Mouse (Mus musculus): ENCODE results near the gene Papss1. TPM values are rescaled to one million over a fixed set of nuclear protein-coding genes. Genes with fewer than 3 reads are reported as not detected.
"Not testable (repeated sequence)": the region's sequence is repeated elsewhere in the genome, so short reads cannot be mapped to it uniquely, and the experiment has no call there.

Gene Papss1
- polyA plus RNA-seq, 1 experiment from 2014 or later = 120 TPM

- Histone ChIP-seq H3K4me3 (replicated peaks; ENCODE audit: low read length) (no peak overlapping the region), H3K4me2 (ENCODE audit: low read length) (no peak overlapping the region), H3K9me3 (ENCODE audit: control insufficient read depth, low read length) (0 out of 2 replicates have a peak, but pooled peaks cover 4% of the 10 kb centered on the region), H3K4me1 (replicated peaks; ENCODE audit: control insufficient read depth, insufficient read depth, low read length) (no peaks in the 10 kb centered on the region), H3K27me3 (replicated peaks; ENCODE audit: control insufficient read depth, insufficient read depth, low read length) (no peaks in the 10 kb centered on the region), H3K27ac (ENCODE audit: low read length) (no peak overlapping the region), H3K9ac (replicated peaks; ENCODE audit: low read depth, low read length) (no peak overlapping the region), H3K36me3 (ENCODE audit: control insufficient read depth, insufficient read depth) (no peaks in the 10 kb centered on the region)
- 66% methylated on average over 13 of the region's 13 CpGs for WGBS
- peak; percentile 47; the same call in 1 of the 2 replicates for ATAC-seq
These were observed 23.2 kb upstream of the Papss1 start for GRCm38 (mm10) chr3:131541244-131541942.

DNA sequence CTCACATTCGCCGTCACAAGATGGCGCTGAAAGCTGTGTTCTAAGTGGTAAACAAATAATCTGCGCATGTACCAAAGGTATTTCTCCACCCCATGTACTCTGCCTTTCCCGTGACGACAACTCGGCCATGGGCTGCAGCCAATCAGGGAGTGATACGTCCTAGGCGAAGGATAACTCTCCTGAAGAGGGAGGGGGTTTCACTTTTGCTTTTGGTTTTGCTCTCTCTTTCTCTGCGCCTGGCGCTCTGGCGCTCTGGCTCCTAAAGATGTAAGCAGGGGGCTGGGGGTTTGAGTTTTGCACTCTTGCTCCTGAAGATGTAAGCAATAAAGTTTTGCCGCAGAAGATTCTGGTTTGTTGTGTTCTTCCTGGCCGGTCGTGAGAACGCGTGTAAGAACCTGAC, 17.0 kb upstream of the Papss1 start:
- ATAC-seq; H3K4me1 ChIP-seq (replicated peaks; ENCODE audit: control insufficient read depth, insufficient read depth, low read length); H3K27ac ChIP-seq (ENCODE audit: low read length); H3K4me2 ChIP-seq (ENCODE audit: low read length); H3K9ac ChIP-seq (replicated peaks; ENCODE audit: low read depth, low read length); H3K36me3 ChIP-seq (ENCODE audit: control insufficient read depth, insufficient read depth); H3K9me3 ChIP-seq (ENCODE audit: control insufficient read depth, low read length); H3K4me3 ChIP-seq (replicated peaks; ENCODE audit: low read length); H3K27me3 ChIP-seq (replicated peaks; ENCODE audit: control insufficient read depth, insufficient read depth, low read length): not testable (repeated sequence)
- 96% methylated on average over 17 of the region's 17 CpGs for WGBS

DNA sequence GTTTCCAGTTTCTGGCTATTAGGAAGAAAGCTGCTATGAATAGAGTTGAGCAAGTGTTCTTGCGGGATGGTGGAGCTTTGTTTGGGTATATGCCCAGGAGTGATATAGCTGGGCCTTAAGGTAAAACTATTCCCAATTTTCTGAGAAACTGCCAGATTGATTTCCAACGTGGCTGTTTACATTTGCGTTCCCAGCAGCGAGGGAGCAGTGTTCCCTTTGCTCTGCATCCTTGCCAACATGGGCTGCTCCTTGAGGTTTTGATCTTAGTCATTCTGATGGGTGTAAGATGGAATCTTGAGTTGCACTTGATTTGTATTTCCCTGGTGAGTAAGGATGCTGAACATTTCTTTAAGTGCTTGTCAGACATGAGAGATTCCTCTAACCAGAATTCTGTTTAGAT, 14.5 kb upstream of the Papss1 start:
- no peak overlapping the region for H3K4me3 ChIP-seq (replicated peaks; ENCODE audit: low read length)
- H3K9ac ChIP-seq (replicated peaks; ENCODE audit: low read depth, low read length) = no peak overlapping the region
- H3K4me1 ChIP-seq (replicated peaks; ENCODE audit: control insufficient read depth, insufficient read depth, low read length) = no peaks in the 10 kb centered on the region
- no peaks in the 10 kb centered on the region for H3K27me3 ChIP-seq (replicated peaks; ENCODE audit: control insufficient read depth, insufficient read depth, low read length)
- H3K27ac ChIP-seq (ENCODE audit: low read length) = no peak overlapping the region
- 82% methylated on average over 4 of the region's 4 CpGs for WGBS
- ATAC-seq = no peak
- no peaks in the 10 kb centered on the region for H3K36me3 ChIP-seq (ENCODE audit: control insufficient read depth, insufficient read depth)
- H3K4me2 ChIP-seq (ENCODE audit: low read length) = no peak overlapping the region
- no peaks in the 10 kb centered on the region for H3K9me3 ChIP-seq (ENCODE audit: control insufficient read depth, low read length)

DNA sequence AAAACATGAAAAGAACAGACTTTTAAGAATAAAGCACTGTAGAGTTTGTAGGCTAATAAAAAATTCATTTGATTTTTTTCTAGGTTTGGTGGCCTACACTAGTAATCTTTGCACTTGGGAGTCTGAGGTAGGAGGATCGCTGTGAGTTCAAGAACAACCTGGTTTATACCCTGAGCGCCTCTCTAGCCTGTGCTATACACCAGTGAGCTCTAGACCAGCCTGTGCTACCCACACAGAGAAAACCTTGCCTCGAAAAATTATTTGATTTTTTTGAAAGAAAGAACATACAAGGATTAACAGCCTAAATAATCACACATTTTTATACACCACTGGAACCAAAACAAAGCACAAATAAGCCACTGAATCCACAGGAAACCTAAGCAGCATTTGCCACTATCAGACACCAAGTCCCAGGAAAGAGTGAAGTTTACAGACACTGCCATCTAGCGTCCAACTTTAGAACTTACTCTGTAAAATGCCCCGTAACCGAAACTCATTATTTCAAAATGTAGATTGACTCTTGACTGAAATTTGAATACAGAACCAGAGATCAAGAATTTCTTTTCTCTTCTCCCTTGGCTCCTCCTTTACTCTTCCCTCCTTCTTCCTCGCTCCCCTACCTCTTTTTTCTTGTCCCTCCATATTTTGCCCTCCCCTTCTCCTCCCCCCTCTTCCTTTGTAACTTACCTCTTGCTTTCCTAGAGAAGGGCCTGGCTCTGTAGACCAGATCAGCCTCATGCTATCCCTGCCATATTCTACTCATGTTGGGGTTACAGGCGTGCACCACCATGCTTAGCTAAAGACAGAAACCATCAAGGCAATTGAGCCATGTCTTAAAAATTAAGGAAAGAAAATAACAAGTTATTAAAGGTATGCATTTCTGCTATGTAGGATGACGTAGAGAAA, 12.0 kb upstream of the Papss1 start:
- H3K4me1 ChIP-seq (replicated peaks; ENCODE audit: control insufficient read depth, insufficient read depth, low read length) = no peaks in the 10 kb centered on the region
- H3K4me2 ChIP-seq (ENCODE audit: low read length) = no peak overlapping the region
- H3K36me3 ChIP-seq (ENCODE audit: control insufficient read depth, insufficient read depth) = no peaks in the 10 kb centered on the region
- ATAC-seq = no peak; the same call in 1 of the 2 replicates
- no peaks in the 10 kb centered on the region for H3K9me3 ChIP-seq (ENCODE audit: control insufficient read depth, low read length)
- H3K9ac ChIP-seq (replicated peaks; ENCODE audit: low read depth, low read length) = no peak overlapping the region
- no peak overlapping the region for H3K4me3 ChIP-seq (replicated peaks; ENCODE audit: low read length)
- no peaks in the 10 kb centered on the region for H3K27me3 ChIP-seq (replicated peaks; ENCODE audit: control insufficient read depth, insufficient read depth, low read length)
- no peak overlapping the region for H3K27ac ChIP-seq (ENCODE audit: low read length)
- 40% methylated on average over 9 of the region's 9 CpGs for WGBS

GRCm38 (mm10) chr3:131555771-131556170, 8.8 kb upstream of the Papss1 start:
- no peak for ATAC-seq
- Histone ChIP-seq H3K4me2 (ENCODE audit: low read length) (no peak overlapping the region), H3K27ac (ENCODE audit: low read length) (no peak overlapping the region), H3K9me3 (ENCODE audit: control insufficient read depth, low read length) (no peaks in the 10 kb centered on the region), H3K4me3 (replicated peaks; ENCODE audit: low read length) (no peak overlapping the region), H3K9ac (replicated peaks; ENCODE audit: low read depth, low read length) (no peak overlapping the region), H3K4me1 (replicated peaks; ENCODE audit: control insufficient read depth, insufficient read depth, low read length) (no peaks in the 10 kb centered on the region), H3K36me3 (ENCODE audit: control insufficient read depth, insufficient read depth) (no peaks in the 10 kb centered on the region), H3K27me3 (replicated peaks; ENCODE audit: control insufficient read depth, insufficient read depth, low read length) (no peaks in the 10 kb centered on the region)

GRCm38 (mm10) chr3:131561591-131561990, 3.0 kb upstream of the Papss1 start:
- Histone ChIP-seq H3K4me1 (replicated peaks; ENCODE audit: control insufficient read depth, insufficient read depth, low read length) (peaks cover 19% of the 10 kb centered on the region), H3K27me3 (replicated peaks; ENCODE audit: control insufficient read depth, insufficient read depth, low read length) (no peaks in the 10 kb centered on the region), H3K4me2 (ENCODE audit: low read length) (no peak overlapping the region), H3K9me3 (ENCODE audit: control insufficient read depth, low read length) (no peaks in the 10 kb centered on the region), H3K27ac (ENCODE audit: low read length) (no peak overlapping the region), H3K4me3 (replicated peaks; ENCODE audit: low read length) (no peak overlapping the region), H3K9ac (replicated peaks; ENCODE audit: low read depth, low read length) (no peak overlapping the region), H3K36me3 (ENCODE audit: control insufficient read depth, insufficient read depth) (no peaks in the 10 kb centered on the region)
- ATAC-seq = no peak

DNA sequence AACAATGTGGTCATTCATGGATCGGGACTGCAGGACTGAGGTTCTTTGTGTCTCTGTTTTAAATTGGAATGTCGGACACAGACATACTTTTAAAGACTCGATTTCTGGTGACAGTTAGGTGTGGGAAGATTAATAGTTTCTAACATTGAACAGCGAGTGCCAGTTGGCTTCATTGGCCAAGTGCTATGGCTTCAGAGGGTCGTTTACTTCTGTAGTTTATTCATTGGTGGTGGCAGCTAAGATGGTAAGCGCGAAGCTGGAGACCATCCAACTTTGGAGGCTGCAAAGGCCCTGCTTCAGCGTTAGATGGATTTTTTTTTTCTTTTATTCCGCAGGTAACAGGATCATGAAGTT, 666 bp downstream of the Papss1 start:
- ATAC-seq = no peak
- Histone ChIP-seq H3K27ac (ENCODE audit: low read length) (peak overlapping the region; percentile 93), H3K9me3 (ENCODE audit: control insufficient read depth, low read length) (no peaks in the 10 kb centered on the region), H3K4me1 (replicated peaks; ENCODE audit: control insufficient read depth, insufficient read depth, low read length) (peaks cover 21% of the 10 kb centered on the region), H3K4me3 (replicated peaks; ENCODE audit: low read length) (peak overlapping the region; percentile 95), H3K9ac (replicated peaks; ENCODE audit: low read depth, low read length) (peak overlapping the region; percentile 92), H3K4me2 (ENCODE audit: low read length) (peak overlapping the region; percentile 63), H3K27me3 (replicated peaks; ENCODE audit: control insufficient read depth, insufficient read depth, low read length) (no peaks in the 10 kb centered on the region), H3K36me3 (ENCODE audit: control insufficient read depth, insufficient read depth) (no peaks in the 10 kb centered on the region)
- under 1% methylated on average over 9 of the region's 9 CpGs for WGBS

DNA sequence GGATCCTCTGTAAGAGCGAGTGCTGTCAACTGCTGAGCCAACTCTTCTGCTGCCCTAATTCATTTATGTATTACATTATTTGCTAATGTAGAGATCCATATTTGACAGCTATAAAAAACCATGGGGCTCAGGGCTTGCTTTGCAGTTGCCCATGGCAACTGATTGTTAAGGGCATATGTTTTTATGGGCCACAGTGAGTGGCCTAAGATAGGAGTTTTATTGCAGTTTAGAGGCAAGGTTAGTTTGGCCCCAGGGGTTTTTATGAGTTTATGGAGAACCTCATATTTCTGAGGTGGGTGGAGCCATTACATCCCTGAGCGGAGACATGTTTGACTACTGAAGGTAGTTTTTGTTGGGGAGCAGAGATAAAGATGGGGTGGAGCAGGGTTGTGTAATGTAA, 1.7 kb downstream of the Papss1 start:
- H3K9ac ChIP-seq (replicated peaks; ENCODE audit: low read depth, low read length) = no peak overlapping the region
- no peaks in the 10 kb centered on the region for H3K27me3 ChIP-seq (replicated peaks; ENCODE audit: control insufficient read depth, insufficient read depth, low read length)
- no peaks in the 10 kb centered on the region for H3K36me3 ChIP-seq (ENCODE audit: control insufficient read depth, insufficient read depth)
- no peak overlapping the region for H3K27ac ChIP-seq (ENCODE audit: low read length)
- ATAC-seq = no peak
- H3K4me3 ChIP-seq (replicated peaks; ENCODE audit: low read length) = no peak overlapping the region; the same call in 1 of the 2 replicates
- peak overlapping the region; percentile 63 for H3K4me2 ChIP-seq (ENCODE audit: low read length)
- peaks cover 21% of the 10 kb centered on the region for H3K4me1 ChIP-seq (replicated peaks; ENCODE audit: control insufficient read depth, insufficient read depth, low read length)
- WGBS = 74% methylated on average over 2 of the region's 2 CpGs
- H3K9me3 ChIP-seq (ENCODE audit: control insufficient read depth, low read length) = no peaks in the 10 kb centered on the region

- H3K4me3 ChIP-seq (replicated peaks; ENCODE audit: low read length) = no peak overlapping the region
- H3K4me1 ChIP-seq (replicated peaks; ENCODE audit: control insufficient read depth, insufficient read depth, low read length) = peaks cover 12% of the 10 kb centered on the region
- H3K36me3 ChIP-seq (ENCODE audit: control insufficient read depth, insufficient read depth) = no peaks in the 10 kb centered on the region
- WGBS = 86% methylated on average over 1 of the region's 1 CpGs
- no peak overlapping the region for H3K4me2 ChIP-seq (ENCODE audit: low read length)
- no peak overlapping the region for H3K9ac ChIP-seq (replicated peaks; ENCODE audit: low read depth, low read length)
- H3K27me3 ChIP-seq (replicated peaks; ENCODE audit: control insufficient read depth, insufficient read depth, low read length) = no peaks in the 10 kb centered on the region
- no peak overlapping the region for H3K27ac ChIP-seq (ENCODE audit: low read length)
- no peaks in the 10 kb centered on the region for H3K9me3 ChIP-seq (ENCODE audit: control insufficient read depth, low read length)
- no peak for ATAC-seq
These were observed 5.9 kb downstream of the Papss1 start for GRCm38 (mm10) chr3:131570506-131570905.
